Mouse (Mus musculus) midbrain, embryonic 11.5 days (tissue): ENCODE measurements around the gene C87436. TPM values are rescaled to one million over a fixed set of nuclear protein-coding genes. Genes with fewer than 3 reads are reported as not detected.

Source experiments
- ATAC-seq: fragments of 200-750 bp; cut with Nextera tagmentation; 2 replicates; pipeline ENCODE4 v1.8.0; 2017; ENCODE audit warnings: moderate TSS enrichment, moderate library complexity; ENCODE audit not compliant: low FRiP score
- DNase-seq: peaks from one replicate; pipeline ENCODE4 v3.0.0; 2015; ENCODE audit warnings: low spot score; ENCODE audit errors: missing footprints
- H3K27ac ChIP-seq: fragments of 300-500 bp; sonication (generic); 2 replicates; pipeline ENCODE4 v1.5.1; 2014; ENCODE audit warnings: low read depth, low read length
- H3K27me3 ChIP-seq: fragments of 300-500 bp; sonication (generic); 2 replicates; pipeline ENCODE4 v1.6.1; 2014; ENCODE audit warnings: mild to moderate bottlenecking, low read length, moderate library complexity, mixed read lengths; ENCODE audit not compliant: control insufficient read depth, insufficient read depth
- H3K36me3 ChIP-seq: fragments of 300-500 bp; sonication (generic); 2 replicates; pipeline ENCODE4 v1.6.1; 2014; ENCODE audit warnings: mild to moderate bottlenecking, low read length, moderate library complexity, mixed read lengths; ENCODE audit not compliant: control insufficient read depth, insufficient read depth
- H3K4me1 ChIP-seq: fragments of 300-500 bp; sonication (generic); 2 replicates; pipeline ENCODE4 v1.6.1; 2014; ENCODE audit warnings: low read length; ENCODE audit not compliant: control insufficient read depth, insufficient read depth
- H3K4me2 ChIP-seq: fragments of 300-500 bp; sonication (generic); 2 replicates; pipeline ENCODE4 v1.6.1; 2014; ENCODE audit warnings: mild to moderate bottlenecking, moderate library complexity
- H3K4me3 ChIP-seq: fragments of 300-500 bp; sonication (generic); 2 replicates; pipeline ENCODE4 v1.5.1; 2014; ENCODE audit warnings: low read depth, low read length
- H3K9ac ChIP-seq: fragments of 300-500 bp; sonication (generic); 2 replicates; pipeline ENCODE4 v1.6.1; 2014; ENCODE audit warnings: low read length
- H3K9me3 ChIP-seq: fragments of 300-500 bp; sonication (generic); 2 replicates; pipeline ENCODE4 v1.6.1; 2016; ENCODE audit warnings: low read length; ENCODE audit not compliant: control insufficient read depth
- WGBS: fragments of 180-500 bp; shearing (Covaris S2); extraction: QIAGEN DNeasy Blood & Tissue Kit; methylation state at CpG from one replicate; pipeline ENCODE4 v1.1.7; 2014; 5-methylcytosine and 5-hydroxymethylcytosine counted together
- polyA plus RNA-seq: library from polyadenylated mRNA; unstranded; fragments of >200 nt; fragmentation: Nextera tagmentation; extraction: Ambion mirVana; gene quantifications from 2 replicates; pipeline ENCODE4 v1.2.1, GENCODE M21; 2014

Gene C87436
- polyA plus RNA-seq, 1 experiment from 2014 or later: 23.6 TPM

GRCm38 (mm10) chr6:86439531-86439930 lies 1.4 kb downstream of the C87436 start:
- ATAC-seq (no peak), DNase-seq (no peak)
- no peaks in the 10 kb centered on the region for H3K9me3 ChIP-seq
- H3K4me2 ChIP-seq: peak overlapping the region; percentile 57
- peaks cover 3% of the 10 kb centered on the region; the same call in 1 of the 2 replicates for H3K4me1 ChIP-seq
- peaks cover 14% of the 10 kb centered on the region for H3K36me3 ChIP-seq
- H3K4me3 ChIP-seq: peak overlapping the region; percentile 84
- no peaks in the 10 kb centered on the region for H3K27me3 ChIP-seq
- no peak overlapping the region for H3K27ac ChIP-seq
- 94% methylated on average over 1 of the region's 1 CpGs for whole genome bisulfite sequencing
- peak overlapping the region; percentile 86; the same call in 1 of the 2 replicates for H3K9ac ChIP-seq

DNA sequence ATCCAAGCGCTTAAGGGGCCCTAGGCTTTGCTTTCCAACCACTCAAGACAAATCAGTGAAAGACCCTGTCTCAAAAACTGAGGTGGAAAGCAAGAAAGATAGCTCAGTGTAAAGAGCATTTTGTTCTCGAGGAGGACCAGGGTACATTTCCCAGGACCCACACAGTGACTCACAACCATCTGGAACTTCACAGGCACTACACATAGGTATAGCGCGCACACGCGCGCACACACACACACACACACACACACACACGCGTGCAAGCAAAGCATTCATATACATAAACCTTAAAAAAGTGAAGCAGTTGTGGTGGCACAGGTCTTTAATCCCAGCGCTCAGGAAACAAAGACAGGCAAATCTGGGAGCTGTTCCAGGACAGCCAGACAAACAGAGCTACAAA lies 3.4 kb downstream of the C87436 start:
- peaks cover 8% of the 10 kb centered on the region; the same call in 1 of the 2 replicates for H3K36me3 ChIP-seq
- H3K27me3 ChIP-seq: no peaks in the 10 kb centered on the region
- H3K9ac ChIP-seq: no peak overlapping the region
- DNase-seq: no peak
- H3K27ac ChIP-seq: no peak overlapping the region
- WGBS: 97% methylated on average over 10 of the region's 10 CpGs
- H3K4me3 ChIP-seq: no peak overlapping the region
- no peaks in the 10 kb centered on the region for H3K9me3 ChIP-seq
- peaks cover 3% of the 10 kb centered on the region; the same call in 1 of the 2 replicates for H3K4me1 ChIP-seq
- H3K4me2 ChIP-seq: no peak overlapping the region
- ATAC-seq: no peak

DNA sequence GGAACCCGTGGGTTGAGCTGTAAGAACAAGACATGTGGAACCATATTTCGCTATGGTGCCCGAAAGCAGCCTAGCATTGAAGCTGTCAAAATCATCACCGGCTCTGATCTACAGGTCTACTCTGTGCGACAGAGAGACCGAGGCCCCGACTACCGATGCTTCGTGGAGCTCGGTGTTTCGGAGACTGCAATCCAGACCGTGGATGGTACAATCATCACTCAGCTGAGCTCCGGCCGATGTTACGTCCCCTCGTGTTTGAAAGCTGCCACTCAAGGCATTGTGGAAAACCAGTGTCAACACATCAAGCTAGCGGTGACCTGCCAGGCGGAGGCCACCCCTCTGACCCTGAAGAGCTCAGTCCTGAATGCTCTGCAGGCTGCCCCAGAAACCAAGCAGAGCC lies 7.4 kb downstream of the C87436 start:
- Histone ChIP-seq H3K4me3 (no peak overlapping the region), H3K9me3 (no peaks in the 10 kb centered on the region), H3K36me3 (peaks cover 8% of the 10 kb centered on the region; the same call in 1 of the 2 replicates), H3K9ac (no peak overlapping the region), H3K4me2 (no peak overlapping the region), H3K27ac (no peak overlapping the region), H3K27me3 (no peaks in the 10 kb centered on the region), H3K4me1 (no peaks in the 10 kb centered on the region)
- ATAC-seq: no peak
- WGBS: 94% methylated on average over 18 of the region's 18 CpGs
- no peak for DNase-seq

GRCm38 (mm10) chr6:86446927-86447568 lies 8.9 kb downstream of the C87436 start:
- no peaks in the 10 kb centered on the region for H3K27me3 ChIP-seq

DNA sequence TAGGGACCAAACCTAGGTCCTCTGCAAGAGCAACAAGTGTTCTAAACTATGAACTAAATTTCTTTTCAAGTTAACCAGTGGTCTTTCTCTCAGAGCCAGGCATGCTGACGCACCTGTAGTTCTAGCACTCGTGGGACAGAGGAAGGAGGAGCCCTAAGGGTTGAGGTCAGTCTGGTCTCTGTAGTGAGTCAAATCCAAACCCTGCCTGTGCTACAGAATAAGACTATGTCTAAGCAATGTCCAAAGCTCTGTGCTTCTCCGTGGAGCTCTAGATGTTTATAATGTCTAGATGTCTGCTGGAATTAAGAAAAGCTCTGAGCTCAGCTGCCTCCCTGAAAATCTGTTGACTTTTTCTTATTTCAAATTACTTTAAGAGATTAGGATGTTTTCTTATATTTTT lies 18.6 kb downstream of the C87436 start:
- peaks cover 2% of the 10 kb centered on the region; the same call in 1 of the 2 replicates for H3K36me3 ChIP-seq
- no peak overlapping the region for H3K4me3 ChIP-seq
- no peaks in the 10 kb centered on the region for H3K27me3 ChIP-seq
- DNase-seq (no peak), ATAC-seq (no peak)
- no peak overlapping the region for H3K9ac ChIP-seq
- H3K27ac ChIP-seq: no peak overlapping the region
- no peak overlapping the region for H3K4me2 ChIP-seq
- no peaks in the 10 kb centered on the region for H3K9me3 ChIP-seq
- WGBS: 96% methylated on average over 3 of the region's 3 CpGs
- no peaks in the 10 kb centered on the region for H3K4me1 ChIP-seq

More at GRCm38 (mm10) chr6:86446927-86447568, 8.9 kb downstream of the C87436 start:
- no peak overlapping the region for H3K27ac ChIP-seq
- ATAC-seq: no peak
- H3K4me2 ChIP-seq: no peak overlapping the region
- H3K36me3 ChIP-seq: peaks cover 8% of the 10 kb centered on the region
- H3K9ac ChIP-seq: no peak overlapping the region
- H3K4me1 ChIP-seq: no peaks in the 10 kb centered on the region
- H3K4me3 ChIP-seq: no peak overlapping the region
- no peaks in the 10 kb centered on the region for H3K9me3 ChIP-seq
- no peak for DNase-seq
- WGBS: 93% methylated on average over 1 of the region's 1 CpGs

GRCm38 (mm10) chr6:86463079-86463478 lies 24.9 kb downstream of the C87436 start:
- Histone ChIP-seq H3K27me3 (no peaks in the 10 kb centered on the region), H3K4me1 (no peaks in the 10 kb centered on the region), H3K36me3 (peaks cover 4% of the 10 kb centered on the region; the same call in 1 of the 2 replicates), H3K9me3 (no peaks in the 10 kb centered on the region), H3K9ac (no peak overlapping the region), H3K4me2 (no peak overlapping the region), H3K4me3 (no peak overlapping the region), H3K27ac (no peak overlapping the region)
- no peak for DNase-seq
- WGBS: 89% methylated on average over 3 of the region's 3 CpGs
- ATAC-seq: no peak

DNA sequence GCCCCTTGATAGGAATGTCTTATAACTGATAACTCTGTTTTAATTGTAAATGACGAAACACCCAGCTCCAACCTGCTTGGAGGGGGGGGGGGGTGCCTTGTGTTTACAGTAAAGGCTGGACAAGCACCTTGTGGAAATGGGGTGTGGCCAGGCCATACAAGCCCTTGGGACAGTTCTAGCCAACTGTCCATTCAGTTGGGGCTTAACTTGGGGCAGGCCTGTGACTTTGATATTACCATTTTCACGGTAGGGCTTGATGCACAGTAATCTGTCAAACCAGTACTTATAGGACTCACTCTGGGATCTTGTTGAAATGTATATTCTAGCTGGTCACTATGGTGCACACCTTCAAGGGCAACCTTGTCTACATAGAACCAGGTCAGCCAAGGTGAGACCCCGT lies 33.1 kb downstream of the C87436 start:
- H3K4me2 ChIP-seq: peak overlapping the region; percentile 57; the same call in 1 of the 2 replicates
- H3K9me3 ChIP-seq: no peaks in the 10 kb centered on the region
- no peaks in the 10 kb centered on the region for H3K27me3 ChIP-seq
- peaks cover 7% of the 10 kb centered on the region for H3K4me1 ChIP-seq
- 87% methylated on average over 3 of the region's 3 CpGs for WGBS
- no peak overlapping the region for H3K9ac ChIP-seq
- no peaks in the 10 kb centered on the region; the same call in 1 of the 2 replicates for H3K36me3 ChIP-seq
- DNase-seq (no peak), ATAC-seq (no peak)
- no peak overlapping the region for H3K27ac ChIP-seq
- no peak overlapping the region for H3K4me3 ChIP-seq

DNA sequence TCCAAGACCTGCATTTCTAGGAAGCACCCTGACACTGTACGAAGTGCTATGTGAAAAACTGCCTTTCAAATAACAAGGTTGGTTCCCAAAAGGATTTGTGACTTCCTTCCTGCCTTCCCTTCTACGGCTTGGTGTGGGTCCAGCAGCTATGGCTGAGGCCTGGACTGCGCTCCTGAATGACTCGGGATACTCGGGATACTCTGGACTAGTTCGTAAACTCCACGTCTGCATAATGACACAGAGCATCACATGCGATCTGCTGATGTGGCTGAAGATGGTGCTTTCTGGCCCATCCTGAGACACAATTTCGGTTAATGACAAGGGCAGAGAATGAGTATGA lies 33.6 kb downstream of the C87436 start:
- Histone ChIP-seq H3K9me3 (no peaks in the 10 kb centered on the region), H3K27ac (peak overlapping the region; percentile 90), H3K27me3 (no peaks in the 10 kb centered on the region), H3K4me1 (peaks cover 7% of the 10 kb centered on the region), H3K36me3 (no peaks in the 10 kb centered on the region; the same call in 1 of the 2 replicates), H3K4me3 (peak overlapping the region; percentile 32), H3K4me2 (peak overlapping the region; percentile 57), H3K9ac (peak overlapping the region; percentile 69)
- DNase-seq: no peak
- ATAC-seq: peak; percentile 63
- WGBS: 29% methylated on average over 9 of the region's 9 CpGs

DNA sequence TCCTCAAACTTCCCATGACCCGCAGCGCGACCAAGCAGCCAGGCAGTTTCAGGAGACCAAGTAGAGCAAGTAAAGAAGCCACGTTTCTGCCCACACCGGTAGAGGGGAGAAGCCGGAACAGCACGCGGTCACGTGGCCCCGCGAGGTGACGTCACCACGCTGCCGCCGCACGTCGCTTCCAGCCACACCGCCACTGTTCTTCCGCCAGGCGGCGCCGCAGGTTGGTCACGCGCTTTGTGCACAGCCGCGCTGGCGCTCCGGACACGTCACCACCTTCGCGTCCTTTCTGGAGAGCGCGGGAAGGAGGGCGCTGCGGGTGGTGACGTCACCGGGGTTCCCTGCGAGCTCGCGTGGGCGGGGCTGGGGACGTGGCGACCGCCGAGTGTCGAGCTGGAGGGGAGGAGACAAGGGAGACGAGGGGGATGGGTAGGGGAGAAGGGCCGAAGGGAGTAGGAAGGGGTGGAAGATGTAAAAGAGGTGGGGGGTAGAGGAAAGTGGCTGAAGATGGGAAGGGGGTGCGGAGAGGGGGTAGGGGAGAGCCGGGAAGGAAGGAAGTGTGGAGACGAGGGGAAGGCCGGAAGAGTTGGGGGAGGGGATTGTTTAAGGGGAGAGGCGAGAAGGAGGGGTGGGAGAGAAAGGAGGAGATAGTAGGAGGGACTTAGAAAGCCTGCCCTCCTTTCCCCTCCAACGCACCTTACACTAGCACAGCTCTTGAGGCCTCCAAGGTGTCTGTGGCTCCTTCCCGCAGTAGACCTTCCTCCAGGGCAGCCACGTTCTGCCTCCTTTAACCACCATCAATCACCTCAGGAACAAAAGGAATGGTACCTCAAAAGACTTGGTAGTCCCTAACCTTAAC lies 34.2 kb downstream of the C87436 start:
- Histone ChIP-seq H3K4me2 (peak overlapping the region; percentile 57), H3K9ac (peak overlapping the region; percentile 69), H3K27me3 (no peaks in the 10 kb centered on the region), H3K9me3 (no peaks in the 10 kb centered on the region), H3K4me1 (peaks cover 7% of the 10 kb centered on the region), H3K36me3 (no peaks in the 10 kb centered on the region; the same call in 1 of the 2 replicates), H3K4me3 (peak overlapping the region; percentile 32), H3K27ac (peak overlapping the region; percentile 90)
- WGBS: under 1% methylated on average over 56 of the region's 56 CpGs
- peak; percentile 100 for DNase-seq
- peak; percentile 94 for ATAC-seq
